Mouse (Mus musculus) MEL (cell line): Measurements from ENCODE around the gene Pcsk5. TPM values are rescaled to one million over a fixed set of nuclear protein-coding genes. Genes with fewer than 3 reads are reported as not detected.

Experiments
- DNase-seq: peaks from one replicate; pipeline ENCODE4 v3.0.0; 2011; ENCODE audit warnings: low read depth, low spot score
- H3K27ac ChIP-seq: 2 replicates; pipeline ENCODE4 v1.5.1; 2012; ENCODE audit warnings: low read depth, mild to moderate bottlenecking, control low read depth, low read length, moderate library complexity; ENCODE audit not compliant: control insufficient read depth
- H3K27me3 ChIP-seq, 2 experiments: fragments of 150-350 bp in 1 of 2; sonication (generic) in 1 of 2; 2 replicates each; pipeline ENCODE4 v1.6.1; 2012; ENCODE audit warnings: low read length in 2 of 2, mild to moderate bottlenecking in 2 of 2, improper control_type of control experiment in 1 of 2, moderate library complexity in 1 of 2; ENCODE audit not compliant: insufficient read depth in 2 of 2, control insufficient read depth in 1 of 2
- H3K36me3 ChIP-seq, 2 experiments: 2 replicates each; pipeline ENCODE4 v1.6.1; 2012 to 2014; ENCODE audit warnings: low read length in 2 of 2, improper control_type of control experiment in 1 of 2, inconsistent platforms in 1 of 2, mild to moderate bottlenecking in 1 of 2; ENCODE audit not compliant: insufficient read depth in 2 of 2, control insufficient read depth in 1 of 2
- H3K4me1 ChIP-seq, 2 experiments: fragments of 150-350 bp in 1 of 2; sonication (generic) in 1 of 2; 2 replicates each; pipeline ENCODE4 v1.6.1; 2012; ENCODE audit warnings: low read length in 2 of 2, improper control_type of control experiment in 1 of 2, mild to moderate bottlenecking in 1 of 2; ENCODE audit not compliant: insufficient read depth in 2 of 2, control insufficient read depth in 1 of 2
- H3K4me3 ChIP-seq, 2 experiments: fragments of 150-350 bp in 1 of 2; sonication (generic) in 1 of 2; 2 replicates each; pipeline ENCODE4 v1.5.1; 2012; ENCODE audit warnings: low read depth in 2 of 2, low read length in 2 of 2, mild to moderate bottlenecking in 2 of 2, moderate library complexity in 2 of 2, control low read depth in 1 of 2, improper control_type of control experiment in 1 of 2; ENCODE audit not compliant: control insufficient read depth in 1 of 2, insufficient read depth in 1 of 2
- H3K79me2 ChIP-seq: 2 replicates; pipeline ENCODE4 v1.6.1; 2012; ENCODE audit warnings: mild to moderate bottlenecking, low read length, moderate library complexity; ENCODE audit not compliant: control insufficient read depth, poor library complexity, insufficient read depth
- H3K9ac ChIP-seq: 2 replicates; pipeline ENCODE4 v1.6.1; 2012; ENCODE audit warnings: low read depth, mild to moderate bottlenecking, control low read depth, low read length, moderate library complexity; ENCODE audit not compliant: control insufficient read depth, poor library complexity, severe bottlenecking
- H3K9me3 ChIP-seq: fragments of 150-350 bp; sonication (generic); replicated peaks from 2 replicates; pipeline ENCODE4 v1.6.1; 2012; ENCODE audit warnings: mild to moderate bottlenecking, low read length, improper control_type of control experiment, moderate library complexity; ENCODE audit not compliant: insufficient read depth
- BHLHE40 ChIP-seq: IDR thresholded peaks from 2 replicates; pipeline ENCODE4 v1.6.1; 2012; ENCODE audit warnings: low read depth, mild to moderate bottlenecking, inconsistent platforms, low read length, improper control_type of control experiment, borderline replicate concordance
- CHD1 ChIP-seq: IDR thresholded peaks from 2 replicates; pipeline ENCODE4 v1.6.1; 2012; ENCODE audit warnings: low read depth, mild to moderate bottlenecking, inconsistent platforms, low read length, improper control_type of control experiment
- E2F4 ChIP-seq: IDR thresholded peaks from 2 replicates; pipeline ENCODE4 v1.6.1; 2011; ENCODE audit warnings: low read depth, low read length, improper control_type of control experiment, borderline replicate concordance
- ELF1 ChIP-seq: IDR thresholded peaks from 2 replicates; pipeline ENCODE4 v1.6.1; 2014; ENCODE audit warnings: low read depth, mild to moderate bottlenecking, inconsistent platforms, low read length, improper control_type of control experiment, moderate library complexity
- EP300 ChIP-seq, 2 experiments: IDR thresholded peaks; 2 replicates each; pipeline ENCODE4 v1.6.1; 2011; ENCODE audit warnings: improper control_type of control experiment in 2 of 2, low read length in 2 of 2, low read depth in 1 of 2, mild to moderate bottlenecking in 1 of 2
- ETS1 ChIP-seq: IDR thresholded peaks from 2 replicates; pipeline ENCODE4 v1.6.1; 2012; ENCODE audit warnings: low read depth, mild to moderate bottlenecking, inconsistent platforms, low read length, improper control_type of control experiment, moderate library complexity
- GABPA ChIP-seq: IDR thresholded peaks from 2 replicates; pipeline ENCODE4 v1.6.1; 2012; ENCODE audit warnings: low read depth, mild to moderate bottlenecking, inconsistent platforms, low read length, improper control_type of control experiment, moderate library complexity
- KAT2A ChIP-seq: conservative IDR thresholded peaks from 2 replicates; pipeline ENCODE4 v1.6.1; 2012; ENCODE audit warnings: low read depth, low read length, improper control_type of control experiment, inconsistent platforms
- MAFK ChIP-seq: IDR thresholded peaks from 2 replicates; pipeline ENCODE4 v1.6.1; 2011; ENCODE audit warnings: low read depth, mild to moderate bottlenecking, low read length, improper control_type of control experiment, borderline replicate concordance
- MAX ChIP-seq: IDR thresholded peaks from 2 replicates; pipeline ENCODE4 v1.6.1; 2011; ENCODE audit warnings: low read length, improper control_type of control experiment
- MAZ ChIP-seq: IDR thresholded peaks from 2 replicates; pipeline ENCODE4 v1.6.1; 2012; ENCODE audit warnings: low read depth, mild to moderate bottlenecking, inconsistent platforms, low read length, improper control_type of control experiment
- MEF2A ChIP-seq: IDR thresholded peaks from 2 replicates; pipeline ENCODE4 v1.6.1; 2014; ENCODE audit warnings: low read depth, mild to moderate bottlenecking, inconsistent platforms, low read length, improper control_type of control experiment; ENCODE audit not compliant: poor library complexity, insufficient replicate concordance, severe bottlenecking; ENCODE audit errors: extremely low read depth
- MXI1 ChIP-seq: IDR thresholded peaks from 2 replicates; pipeline ENCODE4 v1.6.1; 2011; ENCODE audit warnings: mild to moderate bottlenecking, low read depth, low read length, improper control_type of control experiment
- MYB ChIP-seq: IDR thresholded peaks from 2 replicates; pipeline ENCODE4 v1.6.1; 2011; ENCODE audit warnings: mild to moderate bottlenecking, low read depth, low read length, improper control_type of control experiment
- MYC ChIP-seq: IDR thresholded peaks from 2 replicates; pipeline ENCODE4 v1.6.1; 2011; ENCODE audit warnings: low read depth, mild to moderate bottlenecking, low read length, improper control_type of control experiment, moderate library complexity
- NELFE ChIP-seq: IDR thresholded peaks from 2 replicates; pipeline ENCODE4 v1.6.1; 2011; ENCODE audit warnings: low read depth, low read length, improper control_type of control experiment
- NRF1 ChIP-seq: IDR thresholded peaks from 2 replicates; pipeline ENCODE4 v1.6.1; 2014; ENCODE audit warnings: low read depth, mild to moderate bottlenecking, inconsistent platforms, low read length, improper control_type of control experiment, moderate library complexity; ENCODE audit not compliant: poor library complexity, insufficient read depth, severe bottlenecking
- POLR2A ChIP-seq, 2 experiments: IDR thresholded peaks; 2 replicates each; pipeline ENCODE4 v1.6.1; 2011 to 2012; ENCODE audit warnings: low read length in 2 of 2, mild to moderate bottlenecking in 2 of 2, control low read depth in 1 of 2, improper control_type of control experiment in 1 of 2, low read depth in 1 of 2, moderate library complexity in 1 of 2; ENCODE audit not compliant: control insufficient read depth in 1 of 2, insufficient read depth in 1 of 2, poor library complexity in 1 of 2
- POLR2AphosphoS5 ChIP-seq: IDR thresholded peaks from 2 replicates; pipeline ENCODE4 v1.6.1; 2012; ENCODE audit warnings: low read depth, borderline replicate concordance, mild to moderate bottlenecking, inconsistent platforms, low read length, moderate library complexity, mixed read lengths
- RAD21 ChIP-seq: IDR thresholded peaks from 2 replicates; pipeline ENCODE4 v1.6.1; 2011; ENCODE audit warnings: mild to moderate bottlenecking, low read depth, low read length, improper control_type of control experiment
- RCOR1 ChIP-seq: IDR thresholded peaks from 2 replicates; pipeline ENCODE4 v1.6.1; 2012; ENCODE audit warnings: low read depth, mild to moderate bottlenecking, inconsistent platforms, low read length, improper control_type of control experiment
- TBP ChIP-seq: IDR thresholded peaks from 2 replicates; pipeline ENCODE4 v1.8.0; 2011; ENCODE audit warnings: low read depth, low read length, improper control_type of control experiment
- TCF12 ChIP-seq: IDR thresholded peaks from 2 replicates; pipeline ENCODE4 v1.6.1; 2014; ENCODE audit warnings: low read depth, mild to moderate bottlenecking, inconsistent platforms, low read length, improper control_type of control experiment, moderate library complexity
- UBTF ChIP-seq: IDR thresholded peaks from 2 replicates; pipeline ENCODE4 v1.6.1; 2012; ENCODE audit warnings: low read depth, mild to moderate bottlenecking, inconsistent platforms, low read length, improper control_type of control experiment, moderate library complexity, borderline replicate concordance; ENCODE audit not compliant: insufficient read depth
- USF1 ChIP-seq: IDR thresholded peaks from 2 replicates; pipeline ENCODE4 v1.6.1; 2014; ENCODE audit warnings: low read depth, mild to moderate bottlenecking, inconsistent platforms, low read length, improper control_type of control experiment, moderate library complexity
- USF2 ChIP-seq, 2 experiments: IDR thresholded peaks; 2 replicates each; pipeline ENCODE4 v1.6.1; 2011 to 2012; ENCODE audit warnings: improper control_type of control experiment in 2 of 2, low read length in 2 of 2, borderline replicate concordance in 1 of 2, inconsistent platforms in 1 of 2, low read depth in 1 of 2, mild to moderate bottlenecking in 1 of 2; ENCODE audit not compliant: insufficient read depth in 1 of 2
- ZKSCAN1 ChIP-seq: IDR thresholded peaks from 2 replicates; pipeline ENCODE4 v1.6.1; 2012; ENCODE audit warnings: low read depth, mild to moderate bottlenecking, inconsistent platforms, low read length, improper control_type of control experiment, moderate library complexity
- ZMIZ1 ChIP-seq: IDR thresholded peaks from 2 replicates; pipeline ENCODE4 v1.6.1; 2012; ENCODE audit warnings: low read depth, mild to moderate bottlenecking, inconsistent platforms, low read length, improper control_type of control experiment, moderate library complexity
- polyA plus RNA-seq, 2 experiments: library from polyadenylated mRNA; stranded (reverse) in 1 of 2; unstranded in 1 of 2; fragments of >175 nt in 1 of 2; fragments of >200 nt in 1 of 2; gene quantifications; 2 replicates each; pipeline versions ENCODE4 v1.2.1 to v1.2.4; 2012; ENCODE audit warnings: low replicate concordance in 2 of 2, low read depth in 1 of 2; ENCODE audit not compliant: insufficient read length in 2 of 2, insufficient read depth in 1 of 2, missing spikeins in 1 of 2
- total RNA-seq: library from RNA; depleted of rRNA; stranded (reverse); fragments of 300-350 nt; gene quantifications from 2 replicates; pipeline ENCODE4 v1.2.3, GENCODE M21; 2012

Gene Pcsk5
- total and polyA plus RNA-seq, 3 experiments = not detected

DNA sequence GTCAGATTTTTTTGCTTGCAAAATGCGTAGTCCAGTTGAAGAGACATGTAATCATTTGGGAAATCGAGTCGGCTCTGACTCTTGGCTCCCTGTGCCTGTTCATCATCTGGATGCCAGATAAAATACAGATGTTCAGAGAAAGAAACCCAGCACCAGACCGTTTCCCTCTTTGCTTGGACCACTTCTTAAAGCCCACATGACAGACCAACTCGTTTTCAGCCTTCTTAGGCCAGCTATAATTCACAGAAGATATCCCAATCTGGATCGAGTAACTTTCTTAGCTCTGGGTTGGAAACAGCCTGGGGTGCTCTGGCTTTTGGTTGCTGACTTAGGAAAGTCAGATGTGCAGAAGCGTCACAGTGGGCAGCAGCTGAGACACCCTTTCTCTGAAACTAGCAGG lies 365.6 kb downstream of the Pcsk5 start:
- no peak overlapping the region for H3K4me3 ChIP-seq
- H3K4me1 ChIP-seq = no peaks in the 10 kb centered on the region
- H3K9me3 ChIP-seq = no peaks in the 10 kb centered on the region
- TF ChIP-seq TBP (no peak), RCOR1 (no peak), NRF1 (no peak), GABPA (no peak), MEF2A (no peak), EP300 (IDR thresholded peaks at IDR 0.05; ENCODE audit: low read depth in 1 of 2, low read length in 2 of 2) (no peak), MYC (no peak), MAX (no peak), KAT2A (no peak), POLR2A (IDR thresholded peaks at IDR 0.05; ENCODE audit: control insufficient read depth in 1 of 2, insufficient read depth in 1 of 2, low read depth in 1 of 2, low read length in 2 of 2, poor library complexity in 1 of 2) (no peak), UBTF (no peak), BHLHE40 (no peak), MXI1 (no peak), CHD1 (no peak), MAFK (no peak), ZMIZ1 (no peak), MAZ (no peak), USF1 (no peak), NELFE (no peak), ETS1 (no peak)
- H3K36me3 ChIP-seq = no peaks in the 10 kb centered on the region
- no peaks in the 10 kb centered on the region for H3K79me2 ChIP-seq
- H3K27me3 ChIP-seq = no peaks in the 10 kb centered on the region
- no peak overlapping the region for H3K27ac ChIP-seq
- DNase-seq = no peak
- no peak overlapping the region for H3K9ac ChIP-seq

DNA sequence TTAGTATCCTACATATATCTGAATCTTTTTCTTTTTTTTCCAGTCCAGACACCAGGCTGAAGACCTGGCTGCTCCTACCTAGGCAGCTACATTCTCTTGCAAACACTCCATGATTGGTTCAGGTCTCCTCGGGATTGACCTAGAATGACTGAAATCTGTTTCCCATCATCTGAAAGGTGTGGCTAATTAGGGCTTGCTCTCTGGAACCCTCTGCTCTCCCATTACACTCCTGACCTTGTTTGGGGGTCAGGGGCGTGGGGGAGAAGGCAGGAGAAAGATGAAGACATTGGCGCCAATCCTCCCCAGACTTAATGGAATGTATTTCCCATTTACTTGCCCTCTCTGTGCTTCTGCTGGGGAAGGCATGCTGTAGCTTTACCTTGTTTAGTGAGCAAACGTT lies 366.2 kb downstream of the Pcsk5 start:
- Histone ChIP-seq H3K27ac (no peak overlapping the region), H3K9me3 (no peaks in the 10 kb centered on the region), H3K36me3 (no peaks in the 10 kb centered on the region), H3K27me3 (no peaks in the 10 kb centered on the region), H3K9ac (no peak overlapping the region), H3K4me3 (no peak overlapping the region), H3K79me2 (no peaks in the 10 kb centered on the region), H3K4me1 (no peaks in the 10 kb centered on the region)
- no peak for DNase-seq
- TF ChIP-seq ZKSCAN1 (no peak), ELF1 (no peak), RAD21 (no peak), ETS1 (no peak), USF2 (IDR thresholded peaks at IDR 0.05; ENCODE audit: borderline replicate concordance in 1 of 2, insufficient read depth in 1 of 2, low read depth in 1 of 2, low read length in 2 of 2) (no peak), BHLHE40 (no peak), MYC (no peak), TBP (no peak), UBTF (no peak), MEF2A (no peak), RCOR1 (no peak), EP300 (IDR thresholded peaks at IDR 0.05; ENCODE audit: low read depth in 1 of 2, low read length in 2 of 2) (no peak), E2F4 (no peak), MAZ (no peak), POLR2AphosphoS5 (no peak), TCF12 (no peak), MYB (no peak)
